11 mouse cellular contexts compared by ENCODE assay signal in the genomic region with DNA sequence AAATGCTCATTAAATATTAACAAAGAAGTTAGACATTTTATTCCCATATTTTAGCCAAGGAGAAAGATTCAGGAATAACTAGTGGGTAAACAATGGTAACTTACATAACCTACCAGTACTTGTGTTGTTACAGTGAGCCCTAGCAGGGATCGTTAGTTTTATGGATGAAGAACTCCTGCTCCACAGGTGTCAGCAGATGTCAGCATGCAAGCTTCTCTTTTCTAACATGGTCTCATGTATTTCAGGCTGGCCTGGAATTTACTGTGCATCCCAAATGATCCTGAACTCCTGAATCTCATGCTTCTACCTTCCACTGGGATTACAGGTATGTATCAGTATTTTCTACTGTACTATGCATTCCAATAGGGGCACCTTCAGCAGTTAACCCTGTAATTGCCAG.
"Had no signal": no experiment of that assay in that cellular context is flagged by ENCODE, and none has a peak within 500 bp of the region (broad histone marks: within the 10 kb centered on the region; RNA-seq: fewer than 3 reads in every experiment).

No protein-coding gene starts in this region.

- H3K4me2 ChIP-seq: limb, embryonic 15.5 days; midbrain, embryonic 13.5 days; neural tube, embryonic 15.5 days had no signal

- ATAC-seq: midbrain, embryonic 13.5 days had no signal

- DNase-seq: kidney, postnatal 36 days; layer of hippocampus, adult 9-11 months; layer of hippocampus, postnatal 36 days; lung, adult 18-20 months; thymus, postnatal 4 days had no signal

- H3K36me3 ChIP-seq: neural tube, embryonic 15.5 days had no signal

- H3K27me3 ChIP-seq: limb, embryonic 15.5 days; midbrain, embryonic 13.5 days; neural tube, embryonic 15.5 days had no signal

- H3K4me1 ChIP-seq: limb, embryonic 15.5 days; midbrain, embryonic 13.5 days; neural tube, embryonic 15.5 days had no signal

- H3K9me3 ChIP-seq: limb, embryonic 15.5 days; midbrain, embryonic 13.5 days; neural tube, embryonic 15.5 days had no signal

- H3K4me3 ChIP-seq: limb, embryonic 15.5 days; midbrain, embryonic 13.5 days; myocyte; neural tube, embryonic 15.5 days had no signal

- H3K27ac ChIP-seq: limb, embryonic 15.5 days; liver, embryonic 14.5 days; midbrain, embryonic 13.5 days; neural tube, embryonic 15.5 days; stomach, postnatal 0 days had no signal

- H3K9ac ChIP-seq: limb, embryonic 15.5 days; liver, embryonic 14.5 days; midbrain, embryonic 13.5 days; neural tube, embryonic 15.5 days had no signal
